Mouse (Mus musculus) testis, adult 2 months (tissue): ENCODE measurements around the gene Qprt.

Source experiments
- CTCF ChIP-seq: fragments of 200-500 bp; IDR thresholded peaks from 2 replicates; pipeline ENCODE4 v1.5.1; 2012; ENCODE audit warnings: low read depth, mild to moderate bottlenecking, inconsistent platforms, low read length, moderate library complexity; ENCODE audit not compliant: control insufficient read depth, insufficient read depth, insufficient replicate concordance
- POLR2A ChIP-seq: fragments of 200-500 bp; IDR thresholded peaks from 2 replicates; pipeline ENCODE4 v1.6.1; 2012; ENCODE audit warnings: low read depth, mild to moderate bottlenecking, inconsistent platforms, low read length, moderate library complexity; ENCODE audit not compliant: control insufficient read depth

DNA sequence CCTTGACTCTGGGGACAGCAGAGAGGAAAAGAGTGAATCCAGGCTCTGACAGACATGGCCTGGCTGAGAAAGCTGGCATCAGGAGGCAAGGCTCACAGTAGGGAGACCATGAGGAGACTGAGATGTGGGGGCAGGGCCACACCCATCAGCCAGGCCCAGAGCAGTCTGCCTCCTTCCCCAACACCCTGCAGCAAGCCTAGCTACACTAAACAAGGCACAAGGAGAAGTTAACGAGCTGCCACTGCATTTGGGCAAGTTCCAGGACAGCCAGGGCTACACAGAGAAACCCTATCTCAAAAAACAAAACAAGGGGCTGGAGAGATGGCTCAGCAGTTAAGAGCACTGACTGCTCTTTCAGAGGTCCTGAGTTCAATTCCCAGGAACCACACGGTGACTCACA, 20.2 kb upstream of the Qprt start:
- TF ChIP-seq CTCF (no peak), POLR2A (no peak)
